Mouse (Mus musculus) lung, adult 18-20 months (tissue): Measurements from ENCODE around the gene Ube2d1.

Experiments used
- DNase-seq, 2 experiments: peaks; one replicate each; pipeline ENCODE4 v3.0.0; 2022; ENCODE audit warnings: mixed read lengths in 2 of 2

Gene Ube2d1

DNA sequence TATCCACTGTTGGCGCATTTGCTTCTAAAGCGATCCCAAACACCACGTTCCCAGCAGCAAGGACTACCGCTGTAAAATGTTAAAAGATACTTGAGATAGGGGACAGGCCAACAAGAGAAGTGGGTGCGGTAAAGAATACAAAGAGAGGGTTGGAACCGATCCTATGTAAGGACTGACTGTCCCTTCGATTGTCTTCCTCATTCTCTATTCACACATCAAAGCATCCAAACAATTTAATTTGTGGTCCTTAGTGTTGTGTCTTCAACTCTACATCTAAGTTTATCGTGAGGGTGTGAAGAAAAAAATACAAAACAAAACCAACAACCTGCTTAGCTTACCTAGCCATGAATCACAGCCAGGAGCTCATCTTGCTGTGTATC lies 941 bp downstream of the Ube2d1 start:
- no peak for DNase-seq

- no peak for DNase-seq
Measured at GRCm38 (mm10) chr10:71273008-71273739, 11.9 kb downstream of the Ube2d1 start.

DNA sequence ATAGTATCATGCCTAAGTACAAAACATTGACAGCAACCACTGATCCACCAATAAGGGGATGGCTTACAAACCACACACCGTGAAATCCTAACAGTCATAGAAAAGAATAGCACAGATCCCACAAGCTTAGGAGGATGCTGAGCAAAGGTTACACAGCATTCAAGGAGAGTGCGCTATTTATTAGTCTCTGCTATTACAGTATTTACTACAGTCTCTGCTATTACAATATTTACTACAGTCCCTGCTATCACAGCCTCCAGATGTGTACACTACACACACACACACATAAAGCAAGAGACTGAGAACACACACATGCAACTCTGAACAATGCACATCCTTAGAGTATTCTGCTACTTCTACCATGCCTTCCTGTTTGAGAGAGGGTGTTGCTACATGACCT lies 17.1 kb downstream of the Ube2d1 start:
- DNase-seq: no peak

DNA sequence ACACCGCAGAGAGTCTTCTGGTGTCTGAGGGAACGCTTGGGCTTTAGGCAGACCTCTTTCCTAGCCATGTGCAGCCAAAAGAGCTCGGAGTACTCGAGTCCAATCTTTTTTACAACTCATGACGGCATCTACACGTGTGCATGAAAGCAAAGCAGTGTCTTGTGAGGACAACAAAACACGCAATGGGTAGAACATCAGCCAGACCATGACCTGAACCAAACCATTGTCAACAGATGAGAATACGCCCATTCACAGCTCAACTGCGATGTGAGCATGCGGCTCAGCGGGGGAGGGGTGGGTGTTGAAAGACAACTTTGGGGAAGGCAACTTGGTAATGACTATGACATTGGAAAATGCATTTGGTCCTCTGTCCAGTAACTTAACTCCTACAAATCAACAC lies 17.6 kb downstream of the Ube2d1 start:
- DNase-seq: no peak

GRCm38 (mm10) chr10:71265067-71265466 lies 20.0 kb downstream of the Ube2d1 start:
- no peak for DNase-seq

DNA sequence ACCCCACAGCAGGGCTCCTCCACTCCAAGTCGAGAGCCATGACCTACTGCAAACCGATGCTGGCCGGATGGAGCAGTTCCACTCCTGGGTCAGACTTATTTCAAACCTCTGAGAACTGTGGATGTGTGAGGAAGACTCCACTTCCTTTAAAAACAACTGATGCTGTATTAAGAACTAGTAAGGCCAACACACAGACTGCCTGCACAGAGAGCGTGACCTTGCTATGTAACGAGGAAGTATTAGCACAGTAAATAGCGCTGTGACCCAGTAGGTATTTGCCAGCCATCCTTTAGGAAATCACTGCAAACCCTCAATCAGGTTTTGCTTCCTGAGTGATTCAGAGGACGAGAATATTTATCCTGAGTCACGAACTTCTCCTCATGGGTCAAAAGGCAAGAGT lies 23.4 kb downstream of the Ube2d1 start:
- DNase-seq: no peak

- DNase-seq: no peak
Measured at GRCm38 (mm10) chr10:71258943-71259342, 26.1 kb downstream of the Ube2d1 start.

GRCm38 (mm10) chr10:71258516-71258915 lies 26.5 kb downstream of the Ube2d1 start:
- DNase-seq: no peak

- DNase-seq: no peak
Measured at GRCm38 (mm10) chr10:71253147-71253546, 31.9 kb downstream of the Ube2d1 start.

- no peak for DNase-seq
Measured at GRCm38 (mm10) chr10:71252421-71252820, 32.6 kb downstream of the Ube2d1 start.

- no peak for DNase-seq
Measured at GRCm38 (mm10) chr10:71251846-71252245, 33.2 kb downstream of the Ube2d1 start.

- DNase-seq: no peak
Measured at GRCm38 (mm10) chr10:71251256-71251655, 33.8 kb downstream of the Ube2d1 start.

DNA sequence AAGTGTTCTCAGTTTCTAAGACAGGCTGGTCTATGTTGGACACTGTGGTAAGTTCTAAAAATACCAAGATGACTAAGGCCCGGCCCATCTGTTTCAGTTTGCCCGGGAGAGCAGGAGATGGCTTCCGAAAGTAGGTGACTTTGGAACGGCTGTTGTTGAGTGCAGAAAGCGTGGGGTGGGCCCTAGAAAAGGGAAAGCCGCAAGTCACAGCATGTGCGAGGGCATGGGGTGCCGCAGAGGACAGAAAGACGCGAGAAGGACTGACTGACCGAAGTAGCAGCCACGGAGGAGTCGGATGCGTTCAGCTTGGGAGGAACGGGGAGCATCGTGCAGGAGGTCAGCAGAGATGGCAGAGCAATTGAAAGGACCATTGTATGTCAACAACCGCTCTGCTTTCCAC lies 34.6 kb downstream of the Ube2d1 start:
- no peak for DNase-seq

DNA sequence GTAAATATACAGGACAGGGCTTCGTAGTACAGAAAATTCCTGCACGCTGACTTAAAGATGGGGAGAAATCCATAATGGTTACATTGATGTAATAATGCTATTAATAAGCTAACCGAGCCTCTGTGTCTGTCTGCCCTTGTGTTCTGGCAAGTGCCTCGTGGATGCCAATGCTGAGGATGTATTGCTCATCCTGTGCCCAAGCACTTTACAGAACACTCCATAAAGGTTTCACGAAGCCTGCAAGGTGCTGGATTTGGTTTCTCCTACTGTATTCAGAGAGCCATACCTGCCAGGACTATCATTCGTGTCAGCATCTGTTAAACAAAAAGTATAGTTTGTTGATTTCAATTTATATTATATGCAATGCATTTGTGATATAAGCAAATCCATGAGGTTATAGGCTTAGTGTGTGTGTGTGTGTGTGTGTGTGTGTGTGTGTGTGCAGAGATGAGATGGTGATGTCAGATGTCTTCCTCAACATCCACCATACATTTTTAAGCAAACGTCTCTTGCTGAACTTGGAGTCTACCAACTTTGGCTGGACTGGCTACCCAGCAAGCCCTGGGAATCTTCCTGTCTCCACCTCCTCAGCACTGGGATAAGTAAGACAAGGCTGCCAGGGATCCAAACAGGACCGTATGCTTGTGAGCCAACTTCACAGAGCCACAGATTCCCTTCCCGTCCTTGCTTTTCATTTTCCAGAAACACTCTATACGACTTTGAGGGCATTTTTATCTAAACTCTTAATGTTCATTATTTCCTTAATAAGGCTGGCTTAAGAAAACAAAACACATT lies 35.8 kb downstream of the Ube2d1 start:
- DNase-seq: no peak

- no peak for DNase-seq
Measured at GRCm38 (mm10) chr10:71246956-71247355, 38.1 kb downstream of the Ube2d1 start.

- no peak for DNase-seq
Measured at GRCm38 (mm10) chr10:71239479-71240120, 45.5 kb downstream of the Ube2d1 start.

DNA sequence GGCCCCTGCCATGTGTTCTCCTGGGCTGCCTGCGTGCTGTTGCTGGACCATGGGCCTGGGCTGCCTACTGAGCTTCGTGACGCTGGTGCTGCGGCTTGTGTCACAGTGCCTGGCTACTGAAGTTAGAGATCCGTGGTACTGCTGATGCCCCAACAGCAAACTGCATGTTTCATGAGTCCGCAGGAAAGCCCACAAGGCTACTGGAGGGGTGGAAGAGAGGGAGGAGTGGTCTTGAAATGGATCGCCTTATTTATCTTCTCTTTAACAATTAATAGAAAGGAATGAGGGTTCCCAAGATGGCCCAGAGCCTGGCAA lies 46.9 kb downstream of the Ube2d1 start, which contains the start of gene Tfam:
Gene Tfam (minus strand): TSS at position 41 of the 315 bp plus-strand sequence.
- DNase-seq: no peak

DNA sequence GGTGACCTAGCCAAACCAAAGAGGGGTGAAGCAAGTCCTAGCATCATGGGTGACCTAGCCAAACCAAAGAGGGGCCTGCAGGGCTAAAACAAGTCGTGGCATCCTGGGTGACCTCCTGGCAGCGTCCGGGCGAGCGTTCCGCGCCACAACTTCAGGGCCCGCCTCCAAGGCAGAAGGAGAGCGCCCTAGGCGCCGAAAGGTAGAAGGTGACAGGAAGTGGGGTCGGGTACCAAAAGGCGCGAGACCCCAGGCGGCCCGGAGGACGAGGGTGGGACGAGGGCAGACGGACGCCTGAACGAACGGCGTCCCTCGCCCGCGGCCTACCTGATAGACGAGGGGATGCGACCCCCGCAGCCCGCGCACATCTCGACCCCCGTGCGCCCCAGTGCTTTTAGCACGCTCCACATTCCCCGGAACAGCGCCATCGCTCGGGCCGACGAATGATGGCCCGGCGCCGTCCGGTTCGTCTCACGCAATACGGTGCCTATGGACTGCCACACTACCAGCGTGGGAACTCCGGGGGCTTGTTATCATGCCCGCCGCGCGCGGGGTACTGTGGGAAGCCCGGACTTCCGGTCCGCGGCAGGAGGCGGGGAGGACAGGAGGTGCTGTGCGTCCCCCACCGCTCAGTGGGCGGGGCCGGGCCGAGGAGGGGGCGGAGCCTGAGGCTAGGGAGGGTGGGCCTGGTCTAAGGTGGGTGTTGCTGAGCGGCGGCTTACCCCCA lies 47.4 kb downstream of the Ube2d1 start:
- DNase-seq: peak; percentile 94 to 97

DNA sequence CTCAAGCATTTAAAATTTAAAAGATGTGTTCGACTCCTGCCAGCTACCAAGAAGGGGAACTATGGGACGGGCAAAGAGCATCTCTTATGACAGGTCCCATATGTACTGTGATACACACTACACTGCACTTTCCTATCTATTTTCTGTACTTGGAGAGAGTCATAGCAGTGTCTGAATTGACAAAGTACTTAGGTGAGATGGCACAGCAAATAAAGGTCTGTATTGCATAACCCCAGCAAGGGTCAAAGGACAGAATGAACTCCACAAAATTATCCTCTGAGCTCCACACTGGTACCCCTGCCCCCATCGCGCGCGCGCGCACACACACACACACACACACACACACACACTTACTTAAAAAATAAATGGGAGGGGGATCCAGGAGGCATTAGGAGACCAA lies 51.0 kb downstream of the Ube2d1 start:
- DNase-seq: no peak

DNA sequence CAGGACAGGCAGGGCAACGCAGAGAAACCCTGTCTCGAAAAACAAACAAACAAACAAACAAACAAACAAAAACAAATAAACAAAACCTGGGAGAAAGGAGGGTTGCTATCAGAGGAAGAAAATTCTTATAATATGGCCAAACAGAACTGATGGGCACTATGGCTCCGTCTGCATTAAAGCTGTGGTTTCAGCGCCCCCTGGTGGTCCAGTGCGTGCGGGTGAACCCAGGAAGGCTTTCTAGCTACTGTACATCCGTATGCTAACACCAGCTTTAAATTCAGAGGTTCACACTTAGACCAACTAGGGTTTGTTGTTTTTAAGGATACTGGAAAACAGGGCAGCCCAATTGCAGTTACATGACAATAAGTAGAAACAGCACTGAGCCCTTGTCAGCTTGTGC lies 59.2 kb downstream of the Ube2d1 start:
- DNase-seq: peak; percentile 61 to 67

DNA sequence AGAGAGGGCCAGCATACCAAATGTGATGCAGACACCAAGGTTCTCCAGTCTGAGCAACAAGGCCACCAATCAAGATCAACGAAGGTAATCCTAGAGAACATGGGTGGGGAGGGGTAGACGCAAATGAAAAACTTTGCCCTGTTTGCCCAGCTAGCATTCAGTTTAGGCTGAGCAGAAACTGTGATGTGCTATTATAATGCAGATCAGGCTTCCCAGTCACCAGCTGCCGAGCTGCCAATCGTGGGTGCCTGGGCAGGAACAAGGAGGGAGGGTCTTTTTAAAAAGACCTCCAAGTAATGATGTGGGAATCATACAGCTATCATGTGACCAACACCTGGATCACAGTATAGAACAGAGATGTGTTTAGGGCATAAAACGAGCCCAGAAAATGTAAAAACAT lies 62.0 kb downstream of the Ube2d1 start:
- no peak for DNase-seq

- DNase-seq: no peak
Measured at GRCm38 (mm10) chr10:71222639-71223038, 62.4 kb downstream of the Ube2d1 start.

DNA sequence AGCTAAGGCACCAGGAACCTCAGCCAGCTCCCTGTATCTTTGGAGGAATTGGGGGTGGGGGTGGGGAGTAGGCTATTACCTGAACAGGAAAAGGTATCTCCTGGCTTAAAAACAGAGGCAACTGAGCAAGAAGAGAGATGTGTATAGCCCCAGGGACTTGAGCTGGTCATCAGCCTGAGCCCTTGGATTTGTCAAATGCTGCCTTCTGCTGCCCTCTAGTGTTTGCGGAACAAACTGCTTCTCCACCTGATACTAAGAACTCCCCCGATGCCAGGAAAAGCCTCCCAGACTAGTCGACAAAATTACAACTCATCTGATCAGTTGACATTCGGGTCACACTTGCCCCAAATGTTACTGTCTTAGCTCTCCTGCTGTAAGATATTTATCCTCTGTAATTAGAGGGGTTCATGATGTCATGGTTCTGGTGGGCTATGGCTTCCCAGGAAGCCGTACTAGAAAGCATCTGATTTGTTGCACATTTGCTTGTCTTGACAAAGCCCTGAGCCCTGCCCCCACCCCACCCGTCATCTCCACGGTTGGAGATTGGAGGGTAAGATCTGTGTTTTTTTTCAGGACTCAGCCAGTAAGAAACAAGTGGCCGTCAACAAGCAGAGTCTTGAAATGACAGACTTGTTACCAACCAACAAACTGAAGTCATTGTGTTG lies 66.7 kb downstream of the Ube2d1 start:
- peak; percentile 63 to 73 for DNase-seq
